Mouse (Mus musculus) heart, postnatal 14 days (tissue): ENCODE results near the gene Il4i1. TPM values are rescaled to one million over a fixed set of nuclear protein-coding genes. Genes with fewer than 3 reads are reported as not detected.
"Not testable (repeated sequence)": the region's sequence is repeated elsewhere in the genome, so short reads cannot be mapped to it uniquely, and the experiment has no call there.

ENCODE experiments used
- DNase-seq, 2 experiments: peaks; one replicate each; pipeline ENCODE4 v3.0.0; 2021 to 2022
- intact Hi-C: fragments of 180-260 bp; cut with DNase I; formaldehyde crosslinking; loops from one replicate; pipeline ENCODE4 v1.15.1; 2025
- total RNA-seq, 2 experiments: library from RNA; stranded (reverse); gene quantifications; 2 replicates each; pipeline ENCODE4 v1.2.3; 2021

Gene Il4i1
- total RNA-seq, 2 experiments from 2014 or later: 0.72 to 1.1 TPM

DNA sequence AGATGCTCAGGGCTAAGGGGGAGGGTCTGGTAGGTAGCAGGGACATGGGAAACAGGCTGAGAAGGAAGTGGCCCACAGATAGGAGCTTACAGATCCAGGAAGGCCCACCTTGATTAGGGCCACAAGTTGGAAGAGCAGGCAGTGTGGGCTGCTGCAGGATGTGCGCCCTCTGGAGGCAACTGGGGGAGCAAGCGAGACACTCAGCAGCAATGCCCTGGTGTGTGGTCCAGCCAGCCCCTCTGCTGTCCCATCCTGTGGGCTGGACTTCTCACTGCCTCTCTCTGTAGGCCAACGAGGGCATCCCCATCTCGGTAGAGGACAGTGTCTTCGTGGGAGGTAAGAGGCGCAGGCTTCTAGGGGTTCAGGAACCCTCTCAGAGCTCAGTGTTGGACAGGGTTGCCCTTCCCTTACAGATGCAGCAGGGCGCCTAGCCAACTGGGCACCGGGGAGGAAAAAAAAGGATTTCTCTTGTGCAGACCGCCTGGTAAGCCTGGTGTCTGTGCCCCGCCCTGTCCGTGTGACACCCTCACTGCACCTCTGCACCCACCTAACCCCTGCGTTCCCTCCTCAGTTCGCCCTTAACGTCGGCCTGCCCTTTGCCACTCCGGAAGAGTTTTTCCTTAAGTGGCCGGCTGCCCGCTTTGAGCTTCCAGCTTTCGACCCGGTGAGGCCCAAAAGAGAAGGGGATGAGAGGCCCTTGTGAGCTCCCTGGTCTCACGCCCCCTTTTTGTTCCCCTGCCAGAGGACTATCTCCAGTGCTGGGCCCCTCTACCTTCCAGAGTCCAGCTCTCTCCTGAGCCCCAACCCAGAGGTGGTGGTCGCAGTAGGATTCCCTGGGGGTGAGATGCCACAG, 44.6 kb downstream of the Il4i1 start:
- peak; percentile 79 to 86 for DNase-seq
- intact Hi-C loops: no loop called here

DNA sequence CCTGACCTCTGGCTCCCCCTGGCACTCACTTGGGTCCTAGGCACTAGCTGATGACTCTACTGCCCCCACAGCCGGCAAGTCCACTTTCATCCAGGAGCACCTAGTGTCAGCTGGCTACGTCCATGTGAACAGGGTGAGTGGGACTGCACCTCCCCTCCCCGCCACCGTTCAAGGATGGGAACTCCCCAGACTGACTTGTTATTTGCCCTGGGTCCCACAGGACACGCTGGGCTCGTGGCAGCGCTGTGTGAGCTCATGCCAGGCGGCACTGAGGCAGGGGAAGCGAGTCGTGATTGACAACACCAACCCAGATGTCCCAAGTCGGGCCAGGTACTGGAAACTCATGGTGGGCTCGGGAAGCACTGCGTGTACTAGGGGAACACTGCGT, 45.2 kb downstream of the Il4i1 start:
- DNase-seq: no peak

DNA sequence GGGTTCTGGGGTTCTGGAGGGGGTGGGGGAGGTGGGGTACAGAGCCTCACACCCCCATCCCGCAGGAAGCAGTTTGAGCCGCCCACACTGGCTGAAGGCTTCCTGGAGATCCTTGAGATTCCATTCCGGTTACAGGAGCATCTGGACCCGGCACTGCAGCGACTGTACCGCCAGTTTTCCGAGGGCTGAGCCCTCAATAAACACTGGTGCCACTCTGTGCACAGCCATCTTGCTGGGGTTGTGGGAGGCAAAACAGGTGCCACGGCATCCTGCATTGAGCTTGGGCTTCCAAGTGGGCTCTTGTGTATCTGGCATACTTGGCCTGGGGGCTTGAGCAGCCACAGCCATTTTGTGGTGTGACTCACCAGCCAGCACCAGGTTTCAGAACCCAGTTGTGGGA, 46.2 kb downstream of the Il4i1 start:
- DNase-seq: no peak
- intact Hi-C loops: no loop called here

More for the DNA sequence above, 45.2 kb downstream of the Il4i1 start:
- intact Hi-C loops: no loop called here

DNA sequence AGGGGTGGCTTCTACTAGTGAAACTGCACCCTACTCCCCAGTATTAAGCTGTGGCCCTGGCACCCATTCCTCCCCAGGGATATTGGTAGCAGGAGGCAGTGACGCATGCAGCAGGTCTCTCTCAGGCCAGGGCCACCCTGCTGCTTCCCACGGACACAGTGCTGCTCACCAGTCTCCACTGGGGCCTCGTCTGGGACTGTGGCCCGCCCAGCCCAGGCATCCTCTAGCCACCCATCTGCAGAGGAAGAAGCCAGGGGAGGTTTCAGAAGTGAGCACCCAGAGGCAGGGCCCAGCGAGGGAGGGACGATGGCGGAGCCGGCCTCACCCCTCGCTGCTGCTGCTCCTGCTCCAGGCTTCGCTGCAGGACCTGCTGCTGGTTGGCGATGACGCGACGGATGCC, 47.0 kb downstream of the Il4i1 start:
- DNase-seq: no peak
- intact Hi-C loops: no loop called here

DNA sequence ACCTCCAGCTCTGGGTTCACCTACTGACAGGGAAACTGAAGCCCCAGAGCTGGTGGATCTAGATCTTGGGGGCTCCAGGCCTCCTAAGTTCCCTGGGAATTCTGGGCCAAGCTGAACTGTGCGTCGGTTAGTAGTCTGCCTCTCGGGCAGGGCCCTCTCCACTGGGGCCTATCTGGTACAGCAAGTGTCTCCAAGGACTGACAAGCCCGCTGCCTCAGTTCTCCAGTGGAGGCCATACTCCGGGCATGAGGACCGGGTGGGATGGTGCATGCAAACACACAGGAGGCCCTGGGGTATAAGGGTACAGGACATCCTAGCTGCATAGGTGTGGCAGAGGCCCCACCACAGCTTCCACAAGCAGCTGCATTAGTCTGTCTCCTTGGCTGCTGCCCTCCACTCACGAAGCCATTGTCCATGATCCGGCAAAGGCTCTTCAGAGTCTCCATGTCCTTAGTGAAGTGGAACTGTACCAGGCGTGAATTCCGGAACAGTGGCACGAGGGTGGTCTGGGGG, 47.9 kb downstream of the Il4i1 start:
- DNase-seq: no peak
- intact Hi-C loops: no loop called here

DNA sequence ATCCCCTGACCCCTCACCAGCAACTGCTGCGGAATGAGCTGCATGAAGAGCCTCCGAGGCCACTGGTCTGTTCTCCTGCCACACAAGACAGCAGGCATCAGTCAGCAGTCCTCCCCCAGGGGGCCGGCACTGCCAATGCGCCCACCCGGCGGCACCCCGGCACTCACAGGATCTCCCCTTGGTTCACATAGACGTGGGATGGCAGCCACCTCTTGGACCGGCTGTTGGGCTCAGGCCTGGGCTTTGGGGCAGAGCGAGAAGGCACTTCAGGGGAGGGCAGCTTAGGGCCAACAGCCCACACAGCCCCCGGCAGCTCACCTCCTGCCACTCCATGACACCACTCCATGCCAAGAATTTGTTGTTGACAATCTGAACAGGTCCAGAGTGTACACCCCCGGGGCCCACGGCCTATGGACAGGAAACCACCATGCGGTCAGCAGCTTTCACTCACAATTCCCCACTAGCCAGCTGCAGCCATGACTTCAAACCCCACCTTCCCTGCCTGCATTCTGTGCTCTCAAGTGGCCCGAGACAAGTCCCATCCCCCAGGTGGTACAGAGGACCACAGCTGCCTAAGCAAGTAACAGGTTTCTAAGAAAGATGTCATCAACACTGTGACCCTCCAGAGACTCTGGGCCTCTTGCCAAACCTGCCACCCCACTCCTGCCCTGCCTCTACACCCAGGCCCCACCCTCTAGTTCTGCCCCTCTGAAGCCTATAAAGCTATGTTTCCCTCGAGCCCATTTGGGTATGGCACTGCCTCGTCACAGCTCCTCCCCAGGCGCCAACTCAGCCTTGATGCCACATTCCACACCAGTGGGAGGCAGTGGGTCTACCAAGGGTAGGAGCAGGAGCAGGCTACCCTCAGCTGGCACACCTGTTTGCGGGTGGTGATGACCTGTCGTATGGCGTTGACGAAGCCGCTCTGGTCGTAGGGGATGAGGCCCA, 48.7 kb downstream of the Il4i1 start:
- DNase-seq: no peak
- intact Hi-C loops: no loop called here

DNA sequence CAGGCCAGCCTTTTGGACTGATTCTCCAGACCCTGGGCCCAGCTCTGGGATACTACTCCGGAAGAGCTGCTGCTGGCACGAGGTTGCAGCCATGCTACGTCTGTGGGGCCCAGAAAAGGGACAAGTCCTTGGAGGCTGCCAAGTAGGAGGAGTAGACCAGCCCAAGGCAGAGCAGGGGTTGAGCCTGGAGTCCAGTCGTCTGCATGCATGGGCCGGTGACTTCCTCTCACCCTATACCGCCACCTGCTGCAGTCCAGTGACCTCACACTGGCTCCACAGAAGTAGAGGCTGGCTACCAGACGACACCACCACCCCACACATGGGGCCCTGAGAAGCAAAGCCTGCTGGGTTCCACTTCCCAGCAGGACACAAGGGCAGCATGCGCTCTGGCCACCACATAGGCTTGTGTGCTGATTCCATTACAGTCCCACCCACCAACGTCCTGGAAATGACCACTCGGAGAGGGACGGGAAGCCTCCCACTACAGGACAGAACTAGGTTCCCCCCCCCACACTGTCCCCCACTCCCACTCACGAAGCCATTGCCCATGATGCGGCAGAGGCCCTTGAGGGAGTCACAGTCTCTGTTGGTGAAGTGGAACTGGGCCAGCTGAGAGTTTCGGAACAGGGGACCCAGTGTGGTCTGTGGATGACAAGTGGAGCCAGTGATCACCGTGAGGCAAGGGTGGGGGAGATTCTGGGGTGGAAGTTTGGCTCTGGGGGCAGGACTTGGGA, 50.3 kb downstream of the Il4i1 start:
- DNase-seq: peak; percentile 68 to 78

DNA sequence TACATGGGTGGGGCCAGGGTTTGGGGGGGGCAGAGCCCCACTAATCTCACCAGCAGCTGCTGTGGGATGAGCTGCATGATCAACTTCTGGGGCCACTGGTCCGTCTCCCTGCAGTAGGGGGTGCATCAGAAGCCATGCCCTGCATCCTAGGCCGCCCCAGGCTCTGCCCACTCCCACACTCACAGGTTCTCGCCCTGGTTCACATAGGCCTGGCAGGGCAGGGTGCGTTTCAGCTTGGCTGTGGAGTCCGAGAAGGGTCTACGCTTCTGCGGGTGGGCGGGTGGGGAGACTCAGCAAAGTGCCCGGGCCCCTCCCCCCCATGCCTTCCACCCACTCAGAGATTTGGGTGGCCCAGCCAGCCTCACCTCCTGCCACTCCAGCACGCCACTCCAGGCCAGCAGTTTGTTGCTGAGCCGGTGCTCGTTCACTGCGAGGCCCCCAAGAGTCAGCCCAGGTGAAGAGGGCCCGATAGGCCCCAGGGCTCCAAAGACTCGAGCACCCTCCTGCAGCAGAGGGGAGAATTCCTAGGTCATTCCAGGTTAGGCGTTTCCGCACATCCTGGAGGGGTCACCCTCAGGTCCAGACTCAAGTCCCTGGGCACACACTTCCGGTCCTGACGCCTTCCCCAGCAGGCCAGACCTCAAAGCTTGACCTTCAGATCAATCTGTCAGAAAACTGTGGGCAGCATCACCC, 51.0 kb downstream of the Il4i1 start:
- intact Hi-C loops: no loop called here
- no peak for DNase-seq

More for the DNA sequence above, 50.3 kb downstream of the Il4i1 start:
- intact Hi-C loops: no loop called here

DNA sequence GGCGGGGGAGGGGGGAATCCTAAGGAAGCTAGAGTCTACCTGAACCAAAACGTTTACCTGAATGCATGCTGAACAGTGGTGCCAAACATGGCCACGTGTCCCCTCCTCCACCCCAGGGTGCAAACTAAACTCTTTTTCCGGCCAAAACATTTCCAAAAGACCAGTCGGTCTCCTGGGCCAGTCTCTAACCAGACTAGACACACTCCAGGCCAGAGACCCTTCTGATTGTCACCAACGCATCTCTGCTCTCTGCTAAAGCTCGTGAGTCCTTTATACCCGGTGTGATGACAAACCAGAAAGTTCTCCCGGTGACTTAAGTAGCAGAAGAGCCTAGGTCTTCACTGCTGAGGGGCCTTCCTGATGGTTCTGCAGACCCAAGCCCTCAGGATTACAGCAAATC, 51.6 kb downstream of the Il4i1 start:
- no peak for DNase-seq
- intact Hi-C loops: no loop called here

DNA sequence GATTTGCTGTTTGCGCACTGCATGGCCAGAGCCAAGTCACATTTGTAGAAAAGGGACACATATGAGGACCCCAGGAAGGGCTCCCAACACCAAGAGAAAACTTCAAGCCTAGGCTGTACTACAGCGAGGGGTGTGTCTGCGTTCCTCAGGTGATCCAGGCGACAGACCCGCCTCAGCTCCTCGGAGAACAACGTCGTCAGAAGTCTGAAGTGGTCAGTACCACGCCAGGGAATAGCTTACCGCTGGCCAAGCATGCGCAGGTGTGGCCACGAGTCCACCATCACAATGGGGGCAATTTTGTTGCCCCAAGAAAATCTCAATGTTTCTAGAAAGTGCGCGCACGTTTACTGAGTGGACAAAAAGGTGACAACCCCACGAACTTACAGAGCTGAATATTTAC, 52.3 kb downstream of the Il4i1 start:
- intact Hi-C loops: no loop called here
- DNase-seq: peak in 1 of 2 experiments; percentile 45

DNA sequence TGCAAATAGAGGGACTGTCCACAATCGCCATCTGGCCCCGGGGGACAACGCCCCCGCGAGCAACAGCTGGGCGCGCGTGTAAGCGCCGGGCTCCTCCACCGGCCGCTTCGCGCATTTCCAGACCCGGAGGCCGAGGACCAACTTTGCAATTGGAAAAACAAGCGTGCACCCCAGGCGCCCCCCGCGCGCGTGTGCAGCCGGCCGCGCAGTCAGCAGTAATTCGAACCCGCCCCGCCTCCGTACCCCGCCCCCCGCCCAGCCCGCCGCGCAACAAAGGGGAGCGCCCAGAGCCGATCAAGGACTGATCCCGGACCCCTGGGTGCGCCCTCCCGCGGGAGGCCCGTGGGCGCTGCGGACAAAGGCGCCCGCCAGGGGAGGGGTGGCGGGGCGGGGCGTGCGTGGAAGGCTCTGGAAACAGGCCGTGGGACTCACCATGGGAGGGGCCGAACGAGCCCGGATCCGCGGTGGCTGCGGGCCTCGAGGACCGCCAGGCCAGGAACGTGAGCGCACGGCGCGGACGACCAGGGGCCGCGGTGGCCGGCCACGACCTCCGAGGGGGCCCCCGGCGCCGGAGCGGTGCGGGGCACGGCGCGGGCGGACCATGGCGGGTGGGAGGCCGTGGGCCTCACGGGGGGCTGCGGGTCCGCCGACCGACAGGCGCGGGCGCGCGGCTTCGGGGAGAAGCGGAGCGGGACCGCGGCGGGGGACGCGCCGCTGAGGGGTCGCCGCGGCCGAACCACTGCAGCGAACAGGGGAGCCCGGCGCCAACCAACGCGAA, 52.9 kb downstream of the Il4i1 start:
- intact Hi-C loops: no loop called here
- peak; percentile 77 to 79 for DNase-seq

DNA sequence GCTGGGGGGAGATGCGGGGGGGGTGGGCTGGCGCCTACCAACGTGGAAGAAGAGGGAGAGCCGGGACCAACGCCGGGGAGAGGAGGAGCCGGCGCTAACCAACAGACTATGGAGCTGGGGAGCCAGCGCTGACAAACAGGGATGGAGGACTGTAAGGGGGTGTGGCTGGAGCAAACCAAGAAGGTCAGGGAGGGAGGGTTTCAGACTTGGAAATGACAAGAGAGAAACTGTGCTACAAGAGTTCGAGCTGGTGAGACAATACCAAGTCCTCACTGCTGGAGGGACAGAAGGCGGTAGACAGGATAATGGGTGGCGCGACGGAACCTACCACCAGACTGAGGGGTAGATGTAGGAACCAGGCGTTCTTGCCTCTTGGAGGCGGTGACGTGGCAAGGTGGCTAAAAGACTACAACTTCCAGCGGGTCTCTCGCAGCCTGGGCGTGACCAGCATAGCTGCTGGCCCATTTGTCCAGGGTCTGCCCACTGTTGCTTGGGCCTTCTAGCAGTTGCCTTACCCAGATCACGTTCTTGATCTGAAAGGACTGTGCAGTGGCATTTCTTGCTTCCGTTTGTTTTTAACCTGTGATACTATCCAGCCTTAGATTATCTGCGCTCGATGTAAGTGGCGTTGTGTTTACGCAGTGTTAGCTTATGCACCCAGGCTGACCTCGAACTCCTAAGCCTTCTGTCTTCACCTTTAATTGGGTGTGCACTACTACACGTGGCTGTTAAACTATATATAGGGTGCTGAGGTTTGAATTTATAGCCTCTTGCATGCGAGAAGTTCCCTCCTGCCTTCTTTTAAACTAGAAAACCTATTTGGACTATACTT, 53.7 kb downstream of the Il4i1 start, which contains the start of gene Ptov1:
TSS of gene Ptov1 (minus strand) at position 92 of the 832 bp plus-strand sequence.
- intact Hi-C loops: no loop called here
- peak; percentile 89 for DNase-seq

DNA sequence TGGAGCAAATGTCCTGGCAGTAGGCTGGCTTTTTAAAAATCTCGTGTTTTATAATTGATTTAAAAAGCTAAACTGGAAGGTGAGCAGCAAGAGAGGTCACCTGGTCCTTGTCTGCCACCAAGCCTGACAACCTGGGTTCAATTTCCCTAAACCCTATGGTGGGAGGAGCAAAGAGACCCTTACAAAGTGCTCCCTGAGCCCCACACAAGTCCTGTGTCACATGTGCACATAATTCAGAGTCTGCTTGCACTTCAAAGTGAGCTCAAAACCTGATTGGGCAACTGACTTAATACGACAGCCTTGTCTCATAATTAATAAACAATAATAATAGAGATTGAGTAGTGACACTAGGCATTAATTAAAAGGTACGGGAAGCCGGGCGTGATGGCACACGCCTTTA, 54.4 kb downstream of the Il4i1 start:
- intact Hi-C loops: loop anchor here (1.0 kb wide), 1 partner anchor 18 kb away; no protein-coding TSS in a partner anchor
- DNase-seq: no peak

DNA sequence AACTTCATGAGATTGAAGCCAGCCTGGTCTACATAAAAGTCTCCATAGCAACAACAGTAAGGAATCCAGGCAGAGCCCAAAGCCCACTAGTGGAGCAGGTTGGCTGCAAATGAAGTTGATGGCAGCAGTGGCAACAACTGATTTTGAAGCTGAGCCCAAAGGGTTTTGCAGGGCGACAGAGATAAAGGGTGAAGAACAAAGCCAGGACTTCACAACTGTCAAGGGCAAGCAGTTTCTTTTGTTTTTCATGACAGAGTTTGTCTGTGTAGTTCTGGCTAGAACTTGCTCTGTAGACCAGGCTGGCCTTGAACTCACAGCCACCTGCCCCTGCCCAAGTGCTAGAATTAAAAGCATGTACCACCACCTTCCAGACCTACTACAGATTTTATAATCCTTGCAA, 55.0 kb downstream of the Il4i1 start:
- no peak for DNase-seq
- intact Hi-C loops: loop anchor here (1.0 kb wide), 1 partner anchor 17 kb away; no protein-coding TSS in a partner anchor

DNA sequence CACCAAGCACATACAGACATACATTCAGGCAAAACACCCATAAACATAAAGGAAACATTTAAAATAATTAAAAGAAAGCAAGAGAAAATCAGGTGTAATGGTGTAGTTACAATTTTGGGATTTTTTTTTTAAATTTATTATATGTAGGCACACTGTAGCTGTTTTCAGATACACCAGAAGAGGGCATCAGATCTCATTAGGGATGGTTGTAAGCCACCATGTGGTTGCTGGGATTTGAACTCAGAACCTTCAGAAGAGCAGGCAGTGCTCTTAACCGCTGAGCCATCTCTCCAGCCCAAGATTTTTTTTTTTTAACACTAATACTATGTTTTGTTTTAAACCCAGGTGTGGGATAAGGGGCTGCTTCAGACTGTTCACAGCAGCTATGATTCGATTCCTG, 55.6 kb downstream of the Il4i1 start:
- not testable (repeated sequence) for DNase-seq
- intact Hi-C loops: loop anchor here (1.0 kb wide), 1 partner anchor 17 kb away; no protein-coding TSS in a partner anchor

DNA sequence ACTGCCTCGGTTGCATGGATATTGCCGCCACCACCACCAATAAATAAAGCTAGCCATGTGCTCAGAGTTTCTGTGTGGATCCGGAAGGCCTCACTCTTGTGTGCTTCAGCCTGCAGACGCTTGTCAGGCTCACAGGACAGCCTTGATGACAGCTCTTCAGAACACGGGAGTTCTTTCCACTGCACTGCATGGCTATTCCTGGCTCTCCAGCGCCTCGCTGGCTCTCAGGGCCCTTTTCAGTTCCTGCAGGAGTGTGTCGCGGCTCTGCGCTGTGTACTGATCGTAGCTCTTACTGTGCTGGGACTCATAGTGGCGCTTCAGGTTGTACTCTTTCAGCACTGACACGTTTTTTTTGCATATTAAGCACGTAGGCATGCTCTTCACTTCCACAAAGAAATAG, 61.6 kb downstream of the Il4i1 start:
- no peak for DNase-seq
- intact Hi-C loops: no loop called here

DNA sequence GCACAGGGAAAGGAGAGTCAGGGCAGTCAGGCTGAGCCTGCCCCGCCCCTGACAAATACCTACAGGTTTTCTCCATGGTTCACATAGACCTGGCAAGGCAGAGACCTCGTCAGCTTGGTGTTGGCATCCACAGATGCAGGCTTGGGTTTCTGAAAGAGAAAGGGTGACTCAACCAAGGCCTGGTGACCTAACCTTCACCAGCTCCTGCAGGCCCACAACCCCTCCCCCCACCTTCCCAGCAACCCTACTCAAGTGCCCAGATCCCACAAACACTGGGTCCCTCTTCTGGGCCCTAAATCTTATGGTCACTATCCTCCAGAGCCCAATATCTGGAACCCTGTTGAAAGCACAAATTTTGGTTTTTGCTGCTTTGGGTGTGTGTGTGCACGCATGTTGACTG, 66.8 kb downstream of the Il4i1 start:
- DNase-seq: no peak
- intact Hi-C loops: no loop called here

DNA sequence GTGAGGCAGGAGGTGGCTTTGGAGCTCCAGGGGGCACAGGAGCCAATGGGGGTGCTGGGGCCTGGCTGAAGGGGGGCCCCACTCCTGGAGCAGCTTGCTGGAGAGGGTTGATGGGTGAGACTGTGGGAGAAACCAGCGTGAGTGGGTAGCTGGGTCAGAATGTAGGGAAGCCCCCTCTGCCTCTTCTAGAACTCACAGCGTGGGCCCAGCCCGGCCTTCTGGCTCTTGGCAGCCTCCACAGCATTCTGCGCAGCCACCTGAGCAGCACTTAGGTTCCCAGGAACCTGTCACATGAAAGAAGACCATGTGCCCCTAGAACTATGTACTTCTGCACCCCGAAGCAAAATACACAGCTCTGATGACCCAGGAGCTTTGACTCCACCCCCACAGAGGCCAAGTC, 68.5 kb downstream of the Il4i1 start:
- intact Hi-C loops: no loop called here
- DNase-seq: no peak
